Mouse (Mus musculus) layer of hippocampus, adult 9-10 months (tissue): ENCODE results near the gene Tbk1.

Source experiments
- DNase-seq: peaks from one replicate; pipeline ENCODE4 v3.0.0; 2022; ENCODE audit warnings: low spot score

The Tbk1 gene

GRCm38 (mm10) chr10:121587371-121587840, 819 bp upstream of the Tbk1 start:
- DNase-seq = no peak

- DNase-seq = no peak
These were observed 570 bp downstream of the Tbk1 start for GRCm38 (mm10) chr10:121585791-121586642.

- no peak for DNase-seq
These were observed 1.4 kb downstream of the Tbk1 start for GRCm38 (mm10) chr10:121585056-121585790.

GRCm38 (mm10) chr10:121584033-121584432, 2.6 kb downstream of the Tbk1 start:
- DNase-seq = no peak

- no peak for DNase-seq
These were observed 3.6 kb downstream of the Tbk1 start for GRCm38 (mm10) chr10:121583016-121583415.

GRCm38 (mm10) chr10:121582287-121582686, 4.3 kb downstream of the Tbk1 start:
- DNase-seq = no peak

GRCm38 (mm10) chr10:121581405-121581804, 5.2 kb downstream of the Tbk1 start:
- no peak for DNase-seq

- DNase-seq = no peak
These were observed 6.2 kb downstream of the Tbk1 start for GRCm38 (mm10) chr10:121580381-121580780.

- no peak for DNase-seq
These were observed 10.2 kb downstream of the Tbk1 start for GRCm38 (mm10) chr10:121576372-121576771.

- DNase-seq = no peak
These were observed 15.0 kb downstream of the Tbk1 start for GRCm38 (mm10) chr10:121571511-121572147.

- DNase-seq = no peak
These were observed 15.6 kb downstream of the Tbk1 start for GRCm38 (mm10) chr10:121571031-121571430.

- no peak for DNase-seq
These were observed 16.8 kb downstream of the Tbk1 start for GRCm38 (mm10) chr10:121569796-121570195.

- DNase-seq = no peak
These were observed 17.5 kb downstream of the Tbk1 start for GRCm38 (mm10) chr10:121569001-121569589.

- no peak for DNase-seq
These were observed 18.1 kb downstream of the Tbk1 start for GRCm38 (mm10) chr10:121568534-121568933.

- DNase-seq = no peak
These were observed 18.6 kb downstream of the Tbk1 start for GRCm38 (mm10) chr10:121568026-121568425.

GRCm38 (mm10) chr10:121564447-121564846, 22.1 kb downstream of the Tbk1 start:
- no peak for DNase-seq

GRCm38 (mm10) chr10:121558231-121558630, 28.4 kb downstream of the Tbk1 start:
- DNase-seq = no peak

GRCm38 (mm10) chr10:121556263-121556662, 30.3 kb downstream of the Tbk1 start:
- no peak for DNase-seq

GRCm38 (mm10) chr10:121550334-121550733, 36.3 kb downstream of the Tbk1 start:
- DNase-seq = no peak

- DNase-seq = no peak
These were observed 36.9 kb downstream of the Tbk1 start for GRCm38 (mm10) chr10:121549670-121550069.

GRCm38 (mm10) chr10:121547162-121547561, 39.4 kb downstream of the Tbk1 start:
- no peak for DNase-seq

- no peak for DNase-seq
These were observed 43.0 kb downstream of the Tbk1 start for GRCm38 (mm10) chr10:121543577-121543976.
